Comparison of ENCODE assay signal across 8 mouse cellular contexts in genomic region chr4:133220656-133221055, GRCm38 (mm10). TPM values are rescaled to one million over a fixed set of nuclear protein-coding genes. Genes with fewer than 3 reads are reported as not detected.
DNase-seq lines count a peak whose midpoint lies in the region; ATAC-seq and TF ChIP-seq lines count a peak whose summit lies in the region.

No protein-coding gene starts in this region.

- no peaks in the 10 kb centered on the region for H3K9me3 ChIP-seq in heart, embryonic 15.5 days (replicated peaks)
- H3K9me3 ChIP-seq in heart, postnatal 0 days (replicated peaks; ENCODE audit: control insufficient read depth, low read length) = no peaks in the 10 kb centered on the region
- no peaks in the 10 kb centered on the region for H3K9me3 ChIP-seq in limb, embryonic 10.5 days (replicated peaks)
- H3K9me3 ChIP-seq in midbrain, embryonic 14.5 days (ENCODE audit: control insufficient read depth, low read length) = no peaks in the 10 kb centered on the region

- H3K36me3 ChIP-seq in heart, embryonic 15.5 days = no peaks in the 10 kb centered on the region
- H3K36me3 ChIP-seq in heart, postnatal 0 days (replicated peaks; ENCODE audit: control insufficient read depth, insufficient read depth, low read length) = no peaks in the 10 kb centered on the region
- no peaks in the 10 kb centered on the region for H3K36me3 ChIP-seq in limb, embryonic 10.5 days
- H3K36me3 ChIP-seq in midbrain, embryonic 14.5 days (ENCODE audit: control insufficient read depth, insufficient read depth, low read length) = no peaks in the 10 kb centered on the region

- H3K27me3 ChIP-seq in heart, embryonic 15.5 days = peaks cover 40% of the 10 kb centered on the region
- H3K27me3 ChIP-seq in heart, postnatal 0 days (ENCODE audit: control insufficient read depth, insufficient read depth, low read length) = peaks cover 20% of the 10 kb centered on the region
- peaks cover 53% of the 10 kb centered on the region for H3K27me3 ChIP-seq in limb, embryonic 10.5 days (ENCODE audit: low read depth, poor library complexity, severe bottlenecking)
- H3K27me3 ChIP-seq in midbrain, embryonic 14.5 days (ENCODE audit: control insufficient read depth, insufficient read depth, low read length) = peaks cover 8% of the 10 kb centered on the region; the same call in 1 of the 2 replicates

- no peak overlapping the region for H3K27ac ChIP-seq in heart, embryonic 15.5 days
- H3K27ac ChIP-seq in heart, postnatal 0 days (ENCODE audit: low read depth) = no peak overlapping the region
- peak overlapping the region; percentile 42 for H3K27ac ChIP-seq in limb, embryonic 10.5 days
- H3K27ac ChIP-seq in midbrain, embryonic 14.5 days (replicated peaks; ENCODE audit: low read depth, low read length) = no peak overlapping the region

- peaks cover 5% of the 10 kb centered on the region for H3K4me1 ChIP-seq in heart, embryonic 15.5 days (replicated peaks)
- no peaks in the 10 kb centered on the region; the same call in 1 of the 2 replicates for H3K4me1 ChIP-seq in heart, postnatal 0 days (ENCODE audit: control insufficient read depth, insufficient read depth)
- H3K4me1 ChIP-seq in limb, embryonic 10.5 days = peaks cover 40% of the 10 kb centered on the region
- peaks cover 4% of the 10 kb centered on the region; the same call in 1 of the 2 replicates for H3K4me1 ChIP-seq in midbrain, embryonic 14.5 days (ENCODE audit: control insufficient read depth, insufficient read depth, low read length)

- DNase-seq in heart, postnatal 25 days (ENCODE audit: low spot score) = no peak
- DNase-seq in heart, postnatal 0 days (ENCODE audit: low spot score) = no peak
- peak; percentile 72 for DNase-seq in limb, embryonic 10.5 days (ENCODE audit: low spot score)
- no peak for DNase-seq in midbrain, embryonic 14.5 days
- no peak for DNase-seq in adrenal gland, postnatal 4 days (ENCODE audit: low spot score in 2 of 2)
- no peak for DNase-seq in layer of hippocampus, postnatal 36 days

- peak overlapping the region; percentile 70 for H3K4me2 ChIP-seq in heart, embryonic 15.5 days
- H3K4me2 ChIP-seq in heart, postnatal 0 days (ENCODE audit: low read depth, low read length) = peak overlapping the region; percentile 47
- peak overlapping the region; percentile 55 for H3K4me2 ChIP-seq in midbrain, embryonic 14.5 days (ENCODE audit: low read length)

- 0 out of 2 replicates have a peak overlapping the region, but pooled peaks have one; percentile 26 for H3K9ac ChIP-seq in heart, embryonic 15.5 days
- H3K9ac ChIP-seq in heart, postnatal 0 days (replicated peaks; ENCODE audit: low read depth, low read length) = no peak overlapping the region
- H3K9ac ChIP-seq in midbrain, embryonic 14.5 days (replicated peaks; ENCODE audit: low read length) = peak overlapping the region; percentile 42; the same call in 1 of the 2 replicates

- 6% methylated on average over 25 of the region's 25 CpGs for WGBS in heart, embryonic 15.5 days
- 5% methylated on average over 25 of the region's 25 CpGs for WGBS in heart, postnatal 0 days
- WGBS in limb, embryonic 10.5 days = 1% methylated on average over 25 of the region's 25 CpGs
- WGBS in midbrain, embryonic 14.5 days = 2% methylated on average over 25 of the region's 25 CpGs

- H3K4me3 ChIP-seq in heart, embryonic 15.5 days = peak overlapping the region; percentile 39
- peak overlapping the region; percentile 19; the same call in 1 of the 2 replicates for H3K4me3 ChIP-seq in heart, postnatal 0 days (ENCODE audit: low read depth, low read length)
- peak overlapping the region; percentile 51 for H3K4me3 ChIP-seq in limb, embryonic 10.5 days
- H3K4me3 ChIP-seq in midbrain, embryonic 14.5 days (replicated peaks; ENCODE audit: low read depth, low read length) = peak overlapping the region; percentile 25; the same call in 1 of the 2 replicates

- TF ChIP-seq CTCF in heart, postnatal 0 days (IDR thresholded peaks at IDR 0.05; ENCODE audit: low read depth) = no peak

- intact Hi-C loops in heart, postnatal 25 days (cut with DNase I) = no loop called here

- no peak for ATAC-seq in heart, embryonic 15.5 days (replicated peaks; ENCODE audit: insufficient number of reproducible peaks, insufficient read depth, low FRiP score, low read depth)
- peak; percentile 18; the same call in 1 of the 2 replicates for ATAC-seq in heart, postnatal 0 days (ENCODE audit: insufficient read depth, low read depth)
- no peak for ATAC-seq in midbrain, embryonic 14.5 days (ENCODE audit: low FRiP score, low TSS enrichment)
- ATAC-seq in megakaryocyte, adult 5-6 weeks (ENCODE audit: poor library complexity, severe bottlenecking) = no peak

- no peak for TF ChIP-seq EP300 in heart, postnatal 0 days (IDR thresholded peaks at IDR 0.05; ENCODE audit: low read depth)

RNA-seq across cellular contexts. Expression of gene Gpr3, which starts 8.3 kb away (rescaled TPM):
- 0.05 and 0.34 TPM in 2 replicates for polyA plus RNA-seq in heart, embryonic 15.5 days (2015; fragmentation: Nextera tagmentation; extraction: Ambion mirVana)
- under 1 TPM in 1 of 2 experiments, not detected in 1; 0.22 TPM for total RNA-seq in heart, postnatal 25 days (2021)
- total RNA-seq in heart, postnatal 0 days (2014; rRNA removed; ENCODE audit: low replicate concordance) = not detected in 2 replicates
- polyA plus RNA-seq in heart, postnatal 0 days (2015; fragmentation: Nextera tagmentation; extraction: Ambion mirVana) = 0.15 and 0.21 TPM in 2 replicates
- 0.51 and 0.72 TPM in 2 replicates for polyA plus RNA-seq in limb, embryonic 10.5 days (2016; fragmentation: Nextera tagmentation; extraction: Ambion mirVana)
- polyA plus RNA-seq in midbrain, embryonic 14.5 days (2014; fragmentation: Nextera tagmentation; extraction: Ambion mirVana) = 1.3 and 2.4 TPM in 2 replicates
- 0.21 TPM in 1 of 2 replicates, not detected in the other for total RNA-seq in megakaryocyte, adult 5-6 weeks (2015)
- total RNA-seq in megakaryocyte, adult 5-6 weeks (2017) = not detected in 2 replicates
- under 1 TPM in 1 of 2 experiments, not detected in 1; 0.31 TPM for total RNA-seq in adrenal gland, postnatal 4 days (2021)
- 1 to 10 TPM; 6.8 to 7.3 TPM for total RNA-seq in layer of hippocampus, postnatal 36 days (2021)

RNA-seq across cellular contexts. Expression of gene Cd164l2, which starts 8.7 kb away (rescaled TPM):
- 0.28 and 1.7 TPM in 2 replicates for polyA plus RNA-seq in heart, embryonic 15.5 days (2015; fragmentation: Nextera tagmentation; extraction: Ambion mirVana)
- total RNA-seq in heart, postnatal 25 days (2021) = under 1 TPM in 1 of 2 experiments, not detected in 1; 0.53 TPM
- not detected in 2 replicates for total RNA-seq in heart, postnatal 0 days (2014; rRNA removed; ENCODE audit: low replicate concordance)
- polyA plus RNA-seq in heart, postnatal 0 days (2015; fragmentation: Nextera tagmentation; extraction: Ambion mirVana) = 0.23 and 0.33 TPM in 2 replicates
- 3.1 and 4.1 TPM in 2 replicates for polyA plus RNA-seq in limb, embryonic 10.5 days (2016; fragmentation: Nextera tagmentation; extraction: Ambion mirVana)
- 0.95 and 2.9 TPM in 2 replicates for polyA plus RNA-seq in midbrain, embryonic 14.5 days (2014; fragmentation: Nextera tagmentation; extraction: Ambion mirVana)
- not detected in 2 replicates for total RNA-seq in megakaryocyte, adult 5-6 weeks (2015)
- not detected in 2 replicates for total RNA-seq in megakaryocyte, adult 5-6 weeks (2017)
- total RNA-seq in adrenal gland, postnatal 4 days (2021) = 1 to 10 TPM; 2.3 to 5.2 TPM
- total RNA-seq in layer of hippocampus, postnatal 36 days (2021) = 1 to 10 TPM; 3.7 to 5.8 TPM

RNA-seq across cellular contexts. Expression of gene Map3k6, which starts 20.0 kb away (rescaled TPM):
- 2.9 and 3.4 TPM in 2 replicates for polyA plus RNA-seq in heart, embryonic 15.5 days (2015; fragmentation: Nextera tagmentation; extraction: Ambion mirVana)
- 10 to 100 TPM; 10.8 to 20.1 TPM for total RNA-seq in heart, postnatal 25 days (2021)
- total RNA-seq in heart, postnatal 0 days (2014; rRNA removed; ENCODE audit: low replicate concordance) = 13.8 and 14.8 TPM in 2 replicates
- polyA plus RNA-seq in heart, postnatal 0 days (2015; fragmentation: Nextera tagmentation; extraction: Ambion mirVana) = 2.7 and 2.8 TPM in 2 replicates
- 0.84 and 1.7 TPM in 2 replicates for polyA plus RNA-seq in limb, embryonic 10.5 days (2016; fragmentation: Nextera tagmentation; extraction: Ambion mirVana)
- 0.92 and 1.9 TPM in 2 replicates for polyA plus RNA-seq in midbrain, embryonic 14.5 days (2014; fragmentation: Nextera tagmentation; extraction: Ambion mirVana)
- 10.2 and 11.7 TPM in 2 replicates for total RNA-seq in megakaryocyte, adult 5-6 weeks (2015)
- total RNA-seq in megakaryocyte, adult 5-6 weeks (2017) = 9.1 and 13.4 TPM in 2 replicates
- total RNA-seq in adrenal gland, postnatal 4 days (2021) = 10 to 100 TPM; 24.8 to 25.2 TPM
- total RNA-seq in layer of hippocampus, postnatal 36 days (2021) = 1 to 10 TPM; 3.9 to 5.9 TPM

RNA-seq across cellular contexts. Expression of gene Sytl1, which starts 42.3 kb away (rescaled TPM):
- polyA plus RNA-seq in heart, embryonic 15.5 days (2015; fragmentation: Nextera tagmentation; extraction: Ambion mirVana) = 0.96 and 4.9 TPM in 2 replicates
- total RNA-seq in heart, postnatal 25 days (2021) = under 1 TPM; 0.36 to 0.81 TPM
- 3.6 and 3.7 TPM in 2 replicates for total RNA-seq in heart, postnatal 0 days (2014; rRNA removed; ENCODE audit: low replicate concordance)
- polyA plus RNA-seq in heart, postnatal 0 days (2015; fragmentation: Nextera tagmentation; extraction: Ambion mirVana) = 0.79 and 0.84 TPM in 2 replicates
- 2.0 and 2.5 TPM in 2 replicates for polyA plus RNA-seq in limb, embryonic 10.5 days (2016; fragmentation: Nextera tagmentation; extraction: Ambion mirVana)
- polyA plus RNA-seq in midbrain, embryonic 14.5 days (2014; fragmentation: Nextera tagmentation; extraction: Ambion mirVana) = 0.25 and 0.31 TPM in 2 replicates
- 1.9 and 2.5 TPM in 2 replicates for total RNA-seq in megakaryocyte, adult 5-6 weeks (2015)
- total RNA-seq in megakaryocyte, adult 5-6 weeks (2017) = 2.1 and 3.7 TPM in 2 replicates
- 1 to 10 TPM; 1.5 to 2.4 TPM for total RNA-seq in adrenal gland, postnatal 4 days (2021)
- under 1 TPM; 0.70 to 0.99 TPM for total RNA-seq in layer of hippocampus, postnatal 36 days (2021)

RNA-seq across cellular contexts. Expression of gene Tmem222, which starts 56.9 kb away (rescaled TPM):
- 46.1 and 58.9 TPM in 2 replicates for polyA plus RNA-seq in heart, embryonic 15.5 days (2015; fragmentation: Nextera tagmentation; extraction: Ambion mirVana)
- total RNA-seq in heart, postnatal 25 days (2021) = 10 to 100 TPM; 24.8 to 25.7 TPM
- 58.8 and 103 TPM in 2 replicates for total RNA-seq in heart, postnatal 0 days (2014; rRNA removed; ENCODE audit: low replicate concordance)
- polyA plus RNA-seq in heart, postnatal 0 days (2015; fragmentation: Nextera tagmentation; extraction: Ambion mirVana) = 45.0 and 45.6 TPM in 2 replicates
- polyA plus RNA-seq in limb, embryonic 10.5 days (2016; fragmentation: Nextera tagmentation; extraction: Ambion mirVana) = 93.7 and 98.5 TPM in 2 replicates
- 115 and 121 TPM in 2 replicates for polyA plus RNA-seq in midbrain, embryonic 14.5 days (2014; fragmentation: Nextera tagmentation; extraction: Ambion mirVana)
- 34.2 and 38.5 TPM in 2 replicates for total RNA-seq in megakaryocyte, adult 5-6 weeks (2015)
- 13.3 and 15.0 TPM in 2 replicates for total RNA-seq in megakaryocyte, adult 5-6 weeks (2017)
- 10 to 100 TPM; 65.5 to 78.0 TPM for total RNA-seq in adrenal gland, postnatal 4 days (2021)
- 10 to 100 TPM; 85.0 to 92.1 TPM for total RNA-seq in layer of hippocampus, postnatal 36 days (2021)
